Mouse (Mus musculus): ENCODE results near the gene Gnb5. TPM values are rescaled to one million over a fixed set of nuclear protein-coding genes. Genes with fewer than 3 reads are reported as not detected.

Gene Gnb5
- polyA plus RNA-seq, 1 experiment from 2014 or later: 35.5 TPM

DNA sequence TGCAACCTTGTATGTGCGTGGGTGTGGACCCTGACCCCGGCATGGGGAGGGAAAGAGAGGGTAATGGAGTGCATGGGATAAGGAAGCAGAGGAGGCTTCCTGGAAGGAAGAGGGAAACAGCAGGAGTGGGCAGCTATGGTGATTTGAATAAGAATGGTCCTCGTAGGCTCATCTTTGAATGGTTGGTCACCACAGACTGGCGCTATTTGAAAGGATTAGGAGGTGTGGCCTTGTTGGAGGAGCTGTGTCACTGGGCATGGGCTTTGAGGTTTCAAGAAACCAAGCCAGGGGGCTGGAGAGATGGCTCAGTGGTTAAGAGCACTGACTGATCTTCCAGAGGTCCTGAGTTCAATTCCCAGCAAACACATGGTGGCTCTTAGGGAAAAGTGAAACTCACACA, 59.1 kb downstream of the Gnb5 start:
- H3K9me3 ChIP-seq: no peaks in the 10 kb centered on the region
- H3K36me3 ChIP-seq (replicated peaks): no peaks in the 10 kb centered on the region
- H3K4me2 ChIP-seq: no peak overlapping the region
- H3K4me1 ChIP-seq: no peaks in the 10 kb centered on the region
- no peak overlapping the region for H3K9ac ChIP-seq
- no peak overlapping the region for H3K4me3 ChIP-seq (replicated peaks)
- 74% methylated on average over 4 of the region's 4 CpGs for WGBS
- H3K27ac ChIP-seq: no peak overlapping the region
- H3K27me3 ChIP-seq: no peaks in the 10 kb centered on the region
- ATAC-seq (ENCODE audit: low FRiP score): no peak

- Histone ChIP-seq H3K27ac (no peak overlapping the region), H3K27me3 (no peaks in the 10 kb centered on the region), H3K9ac (no peak overlapping the region), H3K4me1 (no peaks in the 10 kb centered on the region), H3K4me3 (replicated peaks) (no peak overlapping the region), H3K9me3 (no peaks in the 10 kb centered on the region), H3K4me2 (no peak overlapping the region), H3K36me3 (replicated peaks) (no peaks in the 10 kb centered on the region)
- ATAC-seq (ENCODE audit: low FRiP score): no peak
- WGBS: 81% methylated on average over 5 of the region's 5 CpGs
Measured at GRCm38 (mm10) chr9:75366191-75366590, 60.1 kb downstream of the Gnb5 start.

- no peak for ATAC-seq (ENCODE audit: low FRiP score)
- 80% methylated on average over 3 of the region's 3 CpGs for WGBS
Measured at GRCm38 (mm10) chr9:75368779-75369178, 62.7 kb downstream of the Gnb5 start.

GRCm38 (mm10) chr9:75375606-75376005, 69.5 kb downstream of the Gnb5 start:
- Histone ChIP-seq H3K36me3 (replicated peaks) (no peaks in the 10 kb centered on the region), H3K27ac (no peak overlapping the region), H3K4me3 (replicated peaks) (no peak overlapping the region), H3K27me3 (no peaks in the 10 kb centered on the region), H3K9me3 (no peaks in the 10 kb centered on the region), H3K4me2 (no peak overlapping the region), H3K4me1 (no peaks in the 10 kb centered on the region), H3K9ac (no peak overlapping the region)
- 94% methylated on average over 9 of the region's 9 CpGs for WGBS
- no peak for ATAC-seq (ENCODE audit: low FRiP score)

More at GRCm38 (mm10) chr9:75368779-75369178, 62.7 kb downstream of the Gnb5 start:
- Histone ChIP-seq H3K9me3 (no peaks in the 10 kb centered on the region), H3K4me2 (no peak overlapping the region), H3K36me3 (replicated peaks) (no peaks in the 10 kb centered on the region), H3K4me3 (replicated peaks) (no peak overlapping the region), H3K27ac (no peak overlapping the region), H3K27me3 (no peaks in the 10 kb centered on the region), H3K9ac (no peak overlapping the region), H3K4me1 (no peaks in the 10 kb centered on the region)

DNA sequence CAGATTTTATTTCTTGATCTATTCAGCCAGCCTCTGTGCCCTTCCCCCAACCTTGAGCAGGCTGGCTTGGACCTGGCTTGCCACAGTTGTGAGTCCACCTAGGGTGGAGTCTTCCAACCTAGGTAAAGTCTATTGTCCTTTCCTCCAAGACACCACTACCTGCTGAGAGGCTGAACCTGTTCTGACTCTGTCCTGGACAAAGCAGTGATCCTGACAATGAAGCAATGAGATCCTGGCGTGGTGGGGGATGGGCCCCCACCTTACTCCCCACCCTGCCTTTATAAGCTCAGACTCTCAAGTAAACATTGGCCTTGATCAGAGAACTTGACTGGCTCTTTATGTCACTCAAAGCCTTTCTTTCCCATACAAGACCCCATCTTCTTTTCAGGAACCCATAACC, 70.3 kb downstream of the Gnb5 start:
- H3K27me3 ChIP-seq: no peaks in the 10 kb centered on the region
- H3K9ac ChIP-seq: no peak overlapping the region
- H3K27ac ChIP-seq: no peak overlapping the region
- H3K4me3 ChIP-seq (replicated peaks): no peak overlapping the region
- no peaks in the 10 kb centered on the region for H3K36me3 ChIP-seq (replicated peaks)
- no peak for ATAC-seq (ENCODE audit: low FRiP score)
- no peak overlapping the region for H3K4me2 ChIP-seq
- no peaks in the 10 kb centered on the region for H3K9me3 ChIP-seq
- WGBS: 68% methylated on average over 1 of the region's 1 CpGs
- H3K4me1 ChIP-seq: no peaks in the 10 kb centered on the region

DNA sequence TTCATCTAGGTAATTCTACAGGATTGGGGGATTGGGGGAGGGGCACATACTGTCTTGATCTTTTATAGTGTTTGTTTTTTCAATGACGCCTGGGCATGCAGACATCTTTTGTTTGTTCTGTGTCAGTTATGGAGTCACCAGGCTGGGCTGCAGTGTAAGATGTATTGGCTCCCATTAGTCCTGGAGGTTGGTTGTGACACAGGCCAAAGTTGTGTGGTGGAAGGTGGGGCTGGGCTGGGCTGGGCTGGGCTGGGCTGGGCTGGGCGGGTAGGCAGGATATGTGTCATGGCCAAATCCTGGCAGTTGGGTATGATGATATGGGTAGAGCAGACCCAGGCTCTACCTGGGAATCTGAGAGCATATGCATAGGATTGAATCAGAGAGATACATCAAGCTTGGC, 72.7 kb downstream of the Gnb5 start:
- H3K9me3 ChIP-seq: no peaks in the 10 kb centered on the region
- H3K4me3 ChIP-seq (replicated peaks): no peak overlapping the region
- H3K27me3 ChIP-seq: no peaks in the 10 kb centered on the region
- H3K36me3 ChIP-seq (replicated peaks): no peaks in the 10 kb centered on the region
- 92% methylated on average over 2 of the region's 2 CpGs for WGBS
- H3K27ac ChIP-seq: no peak overlapping the region
- no peak overlapping the region for H3K9ac ChIP-seq
- no peak for ATAC-seq (ENCODE audit: low FRiP score)
- H3K4me1 ChIP-seq: no peaks in the 10 kb centered on the region
- no peak overlapping the region for H3K4me2 ChIP-seq

- no peaks in the 10 kb centered on the region for H3K4me1 ChIP-seq
- H3K9me3 ChIP-seq: no peaks in the 10 kb centered on the region
- H3K4me3 ChIP-seq (replicated peaks): no peak overlapping the region
- H3K4me2 ChIP-seq: no peak overlapping the region
- H3K9ac ChIP-seq: no peak overlapping the region
- peaks cover 13% of the 10 kb centered on the region for H3K36me3 ChIP-seq (replicated peaks)
- 92% methylated on average over 14 of the region's 14 CpGs for WGBS
- H3K27me3 ChIP-seq: no peaks in the 10 kb centered on the region
- H3K27ac ChIP-seq: no peak overlapping the region
- ATAC-seq (ENCODE audit: low FRiP score): no peak
Measured at GRCm38 (mm10) chr9:75382825-75383224, 76.7 kb downstream of the Gnb5 start.

GRCm38 (mm10) chr9:75383785-75384184, 77.7 kb downstream of the Gnb5 start:
- Histone ChIP-seq H3K27me3 (no peaks in the 10 kb centered on the region), H3K4me3 (replicated peaks) (no peak overlapping the region), H3K4me1 (no peaks in the 10 kb centered on the region), H3K4me2 (no peak overlapping the region), H3K9me3 (no peaks in the 10 kb centered on the region), H3K36me3 (replicated peaks) (peaks cover 19% of the 10 kb centered on the region), H3K27ac (no peak overlapping the region), H3K9ac (no peak overlapping the region)
- no peak for ATAC-seq (ENCODE audit: low FRiP score)
- WGBS: 85% methylated on average over 9 of the region's 9 CpGs

- Histone ChIP-seq H3K4me1 (no peaks in the 10 kb centered on the region), H3K36me3 (replicated peaks) (peaks cover 26% of the 10 kb centered on the region), H3K4me2 (no peak overlapping the region), H3K9me3 (no peaks in the 10 kb centered on the region), H3K9ac (no peak overlapping the region), H3K27me3 (no peaks in the 10 kb centered on the region), H3K27ac (no peak overlapping the region), H3K4me3 (replicated peaks) (no peak overlapping the region)
- 82% methylated on average over 3 of the region's 3 CpGs for WGBS
- ATAC-seq (ENCODE audit: low FRiP score): peak; percentile 20; the same call in 1 of the 2 replicates
Measured at GRCm38 (mm10) chr9:75384337-75384962, 78.4 kb downstream of the Gnb5 start.

DNA sequence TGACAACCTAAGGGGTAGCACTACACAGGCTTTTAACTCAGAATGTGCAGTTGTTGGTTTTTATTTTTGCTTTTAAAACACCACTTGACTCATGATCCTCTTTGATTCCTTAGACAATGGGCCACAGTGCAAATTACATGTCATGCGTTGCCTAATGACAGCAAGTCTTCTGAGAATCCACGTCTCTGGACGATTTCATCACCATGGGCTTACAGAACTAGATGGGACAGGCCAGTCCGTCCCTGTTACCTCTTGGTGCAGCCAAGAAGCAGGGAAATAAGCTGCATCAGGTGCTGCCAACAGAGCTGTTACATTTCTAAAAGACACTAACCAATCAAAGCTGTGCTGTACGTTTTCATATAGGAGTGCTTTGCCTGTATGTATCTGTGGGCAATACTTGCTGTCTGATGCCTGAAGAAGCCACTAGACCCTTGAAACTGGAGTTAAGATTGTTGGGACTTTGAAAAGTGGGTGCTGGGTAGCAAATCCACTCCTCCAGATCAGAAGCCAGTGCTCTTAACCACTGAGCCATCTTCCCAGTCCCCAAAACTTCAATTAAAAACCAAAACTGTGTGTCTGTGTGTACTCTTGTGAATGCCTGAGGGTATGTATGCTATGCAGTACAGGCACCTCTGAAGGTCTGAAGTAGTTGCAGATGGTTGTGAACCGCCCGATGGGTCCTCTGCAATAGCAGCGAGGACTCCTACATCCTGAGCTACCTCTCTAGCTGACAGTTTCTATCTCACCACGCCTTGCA, 79.3 kb downstream of the Gnb5 start:
- Histone ChIP-seq H3K4me1 (no peaks in the 10 kb centered on the region), H3K9me3 (no peaks in the 10 kb centered on the region), H3K27me3 (no peaks in the 10 kb centered on the region), H3K9ac (no peak overlapping the region), H3K4me3 (replicated peaks) (no peak overlapping the region), H3K36me3 (replicated peaks) (peaks cover 35% of the 10 kb centered on the region), H3K27ac (no peak overlapping the region), H3K4me2 (no peak overlapping the region)
- ATAC-seq (ENCODE audit: low FRiP score): no peak
- WGBS: 83% methylated on average over 9 of the region's 9 CpGs

- H3K36me3 ChIP-seq (replicated peaks): peaks cover 94% of the 10 kb centered on the region
- WGBS: 87% methylated on average over 12 of the region's 12 CpGs
- no peak for ATAC-seq (ENCODE audit: low FRiP score)
Measured at GRCm38 (mm10) chr9:75393251-75393650, 87.2 kb downstream of the Gnb5 start.

More at GRCm38 (mm10) chr9:75393251-75393650, 87.2 kb downstream of the Gnb5 start:
- Histone ChIP-seq H3K9ac (no peak overlapping the region), H3K27ac (no peak overlapping the region), H3K4me3 (replicated peaks) (no peak overlapping the region), H3K4me1 (no peaks in the 10 kb centered on the region), H3K27me3 (no peaks in the 10 kb centered on the region), H3K4me2 (no peak overlapping the region), H3K9me3 (no peaks in the 10 kb centered on the region)

All from forebrain, embryonic 12.5 days (tissue).